ENCODE assay signal across 32 mouse cellular contexts in genomic region chr13:108809191-108809590, GRCm38 (mm10).
"Had no signal": no experiment of that assay in that cellular context is flagged by ENCODE, and none has a peak within 500 bp of the region (broad histone marks: within the 10 kb centered on the region; RNA-seq: fewer than 3 reads in every experiment).

No protein-coding gene starts in this region.

- H3K36me3 ChIP-seq: limb, embryonic 10.5 days; limb, embryonic 12.5 days; limb, embryonic 13.5 days; limb, embryonic 15.5 days; liver, embryonic 12.5 days; liver, embryonic 13.5 days; liver, embryonic 15.5 days; lung, embryonic 15.5 days; midbrain, embryonic 10.5 days; midbrain, embryonic 12.5 days; midbrain, embryonic 13.5 days; midbrain, embryonic 15.5 days; neural tube, embryonic 12.5 days had no signal

- H3K9me3 ChIP-seq: limb, embryonic 10.5 days; limb, embryonic 12.5 days; limb, embryonic 13.5 days; limb, embryonic 15.5 days; liver, embryonic 12.5 days; liver, embryonic 13.5 days; liver, embryonic 15.5 days; lung, embryonic 15.5 days; megakaryocyte, embryonic 14.5 days; midbrain, embryonic 10.5 days; midbrain, embryonic 12.5 days; midbrain, embryonic 13.5 days; midbrain, embryonic 15.5 days; neural tube, embryonic 12.5 days had no signal

- H3K4me2 ChIP-seq: limb, embryonic 12.5 days; limb, embryonic 13.5 days; limb, embryonic 15.5 days; liver, embryonic 11.5 days; liver, embryonic 12.5 days; liver, embryonic 13.5 days; liver, embryonic 15.5 days; lung, embryonic 14.5 days; lung, embryonic 15.5 days; midbrain, embryonic 11.5 days; midbrain, embryonic 12.5 days; midbrain, embryonic 13.5 days; midbrain, embryonic 15.5 days; neural tube, embryonic 12.5 days had no signal

- DNase-seq: left cerebral cortex, postnatal 4 days; liver; liver, embryonic 13.5 days; liver, postnatal 0 days; lung, adult 18-20 months; lung, adult 2 months; lung, postnatal 10 days; lung, postnatal 14 days; lung, postnatal 36 days; lung, postnatal 4 days; midbrain, embryonic 14.5 days had no signal

- H3K9ac ChIP-seq: limb, embryonic 12.5 days; limb, embryonic 13.5 days; limb, embryonic 15.5 days; liver, embryonic 12.5 days; liver, embryonic 13.5 days; liver, embryonic 14.5 days; liver, embryonic 15.5 days; liver, postnatal 0 days; lung, embryonic 14.5 days; lung, embryonic 15.5 days; midbrain, embryonic 12.5 days; midbrain, embryonic 13.5 days; midbrain, embryonic 15.5 days; neural tube, embryonic 12.5 days had no signal

- H3K27me3 ChIP-seq: limb, embryonic 12.5 days; limb, embryonic 13.5 days; limb, embryonic 15.5 days; liver, embryonic 12.5 days; liver, embryonic 13.5 days; liver, embryonic 15.5 days; lung, embryonic 15.5 days; megakaryocyte, embryonic 14.5 days; midbrain, embryonic 12.5 days; midbrain, embryonic 13.5 days; midbrain, embryonic 15.5 days; neural tube, embryonic 12.5 days had no signal

- H3K27ac ChIP-seq: limb, embryonic 10.5 days; limb, embryonic 12.5 days; limb, embryonic 13.5 days; limb, embryonic 15.5 days; liver, embryonic 12.5 days; liver, embryonic 13.5 days; liver, embryonic 14.5 days; liver, embryonic 15.5 days; lung, embryonic 15.5 days; macrophage; midbrain, embryonic 10.5 days; midbrain, embryonic 12.5 days; midbrain, embryonic 13.5 days; midbrain, embryonic 15.5 days; neural tube, embryonic 12.5 days had no signal

- H3K4me3 ChIP-seq: limb, embryonic 10.5 days; limb, embryonic 12.5 days; limb, embryonic 13.5 days; limb, embryonic 15.5 days; liver, embryonic 12.5 days; liver, embryonic 13.5 days; liver, embryonic 15.5 days; lung, embryonic 15.5 days; megakaryocyte, embryonic 14.5 days; midbrain, embryonic 10.5 days; midbrain, embryonic 12.5 days; midbrain, embryonic 13.5 days; midbrain, embryonic 15.5 days; myocyte; neural tube, embryonic 12.5 days had no signal

- H3K4me1 ChIP-seq: limb, embryonic 10.5 days; limb, embryonic 12.5 days; limb, embryonic 15.5 days; liver, embryonic 12.5 days; liver, embryonic 13.5 days; liver, embryonic 15.5 days; lung, embryonic 15.5 days; midbrain, embryonic 10.5 days; midbrain, embryonic 12.5 days; midbrain, embryonic 13.5 days; midbrain, embryonic 15.5 days; neural tube, embryonic 12.5 days had no signal

- ATAC-seq: liver, embryonic 12.5 days; liver, postnatal 0 days; lung, postnatal 0 days; midbrain, embryonic 13.5 days; midbrain, embryonic 15.5 days; midbrain, embryonic 16.5 days had no signal
